ENCODE assay signal across 1 mouse cellular context in genomic region chr7:30194884-30195283, GRCm38 (mm10).
TF ChIP-seq lines count a peak whose summit lies in the region.

No protein-coding gene starts in this region.

TF ChIP-seq in myocyte, 11 proteins besides CTCF, POLR2A, EP300 and RAD21:
- peak; percentile 26 for TF ChIP-seq E2F4 (IDR thresholded peaks at IDR 0.05; ENCODE audit: insufficient read depth)
- no peak for TF ChIP-seq REST (IDR thresholded peaks at IDR 0.05; ENCODE audit: insufficient read depth, insufficient read length)
- TF ChIP-seq USF1 (IDR thresholded peaks at IDR 0.05; ENCODE audit: low read depth): no peak
- no peak for TF ChIP-seq TCF3 (IDR thresholded peaks at IDR 0.05; ENCODE audit: insufficient read length, low read depth)
- peak in 2 of 3 experiments; percentile 17 to 62 for TF ChIP-seq MYOG (IDR thresholded peaks at IDR 0.05; ENCODE audit: control insufficient read depth in 1 of 3, insufficient read depth in 1 of 3, insufficient read length in 2 of 3, low read depth in 2 of 3)
- TF ChIP-seq SRF (IDR thresholded peaks at IDR 0.05; ENCODE audit: control insufficient read depth, insufficient read length, low read depth): peak; percentile 56
- no peak for TF ChIP-seq CEBPB (IDR thresholded peaks at IDR 0.05; ENCODE audit: insufficient read depth, poor library complexity, severe bottlenecking)
- peak; percentile 88 for TF ChIP-seq POLR2AphosphoS2 (IDR thresholded peaks at IDR 0.05; ENCODE audit: insufficient read length, low read depth)
- no peak for TF ChIP-seq MAX (IDR thresholded peaks at IDR 0.05; ENCODE audit: low read depth)
- peak in 2 of 3 experiments; percentile 15 to 44 for TF ChIP-seq MYOD1 (IDR thresholded peaks at IDR 0.05; ENCODE audit: control insufficient read depth in 1 of 3, insufficient read length in 2 of 3, low read depth in 2 of 3)
- no peak for TF ChIP-seq TCF12 (IDR thresholded peaks at IDR 0.05; ENCODE audit: insufficient read depth, poor library complexity, severe bottlenecking)
